Mouse (Mus musculus) lung, postnatal 10 days (tissue): ENCODE measurements around the gene Hagh.
A peak's percentile ranks its signal among the peaks of the same experiment; 100 is the strongest.

Source experiments
- DNase-seq: peaks from one replicate; pipeline ENCODE4 v3.0.0; 2021

Hagh gene

GRCm38 (mm10) chr17:24839842-24840241 is at the start of gene Hagh:
Gene Hagh (plus strand): TSS chr17:24840143.
- DNase-seq = no peak

DNA sequence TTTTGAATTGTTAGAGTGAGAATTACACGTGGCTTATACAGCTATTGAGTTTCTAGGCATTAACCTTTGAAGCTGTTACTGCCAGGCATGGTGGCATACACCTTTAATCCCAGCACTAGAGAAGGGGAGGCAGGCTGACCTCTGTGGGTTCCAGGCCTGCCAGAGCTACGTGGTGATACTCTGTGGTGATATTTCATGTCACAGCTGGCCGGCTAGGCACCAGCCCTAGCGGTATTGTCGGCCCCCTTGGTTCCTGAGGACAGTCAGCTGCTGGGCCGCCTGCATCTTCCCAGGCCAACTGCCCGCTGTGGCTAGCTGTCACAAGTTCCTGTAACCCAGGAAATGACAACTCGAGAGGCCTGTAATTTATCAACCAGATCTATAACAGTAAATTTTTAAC is 47.8 kb upstream of the Hagh start:
- DNase-seq = no peak

- peak; percentile 25 for DNase-seq
Measured at GRCm38 (mm10) chr17:24794791-24795190, 45.2 kb upstream of the Hagh start.

DNA sequence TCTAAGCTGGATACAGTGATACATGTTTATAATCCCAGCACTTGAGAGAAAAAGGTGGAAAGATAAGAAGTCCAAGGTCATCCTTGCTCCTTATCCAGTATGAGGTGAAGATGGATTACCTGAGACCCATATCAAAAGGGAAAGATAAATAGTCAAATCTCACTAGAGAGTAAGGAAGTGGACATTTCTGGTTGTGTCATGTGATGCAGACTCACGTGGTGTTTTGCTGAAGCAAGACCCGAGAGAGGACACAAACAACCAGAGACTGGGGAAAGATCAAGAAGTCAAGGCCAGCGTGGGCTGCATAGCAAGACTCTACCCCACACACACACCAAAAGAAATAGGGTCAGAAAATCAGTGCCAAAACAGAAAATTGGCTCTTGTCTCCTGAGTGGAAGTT is 43.0 kb upstream of the Hagh start:
- DNase-seq = no peak

DNA sequence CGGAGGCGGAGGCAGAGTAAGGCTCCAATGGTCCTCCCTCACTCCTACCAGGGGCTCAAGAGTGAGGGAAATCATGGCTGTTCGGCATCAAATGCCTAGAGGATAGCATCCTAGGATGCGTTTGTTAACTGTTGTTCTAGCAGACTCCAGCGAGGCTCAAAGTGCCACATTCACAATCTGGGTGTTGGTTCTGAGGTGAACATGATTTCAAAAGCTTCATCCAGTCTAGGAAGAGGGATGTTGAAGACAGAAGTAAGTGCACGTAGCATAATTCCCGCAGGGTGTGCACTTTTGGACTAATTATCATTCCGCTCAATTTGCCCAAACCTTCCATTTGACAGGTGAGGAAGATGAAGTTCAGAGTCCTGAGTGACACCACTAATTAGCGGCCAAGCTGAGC is 41.7 kb upstream of the Hagh start:
- DNase-seq = no peak

DNA sequence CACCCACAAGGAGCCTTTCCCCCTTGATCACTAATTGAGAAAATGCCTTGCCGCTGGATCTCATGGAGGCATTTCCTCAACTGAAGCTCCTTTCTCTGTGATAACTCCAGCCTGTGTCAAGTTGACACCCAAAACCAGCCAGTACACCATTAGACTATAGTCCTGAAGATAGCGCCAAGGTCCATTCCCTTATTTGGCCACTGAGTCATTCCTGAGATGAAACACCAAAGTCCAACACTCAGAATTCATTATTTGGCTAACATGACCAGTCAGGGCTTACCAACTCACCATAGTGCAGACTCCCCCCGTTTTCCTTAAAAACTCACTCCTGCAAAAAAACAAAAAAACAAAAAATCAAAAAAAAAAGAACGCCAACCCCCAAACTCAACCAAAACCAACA is 40.5 kb upstream of the Hagh start:
- no peak for DNase-seq

GRCm38 (mm10) chr17:24800524-24800923 is 39.4 kb upstream of the Hagh start:
- DNase-seq = no peak

GRCm38 (mm10) chr17:24803952-24804951 is 35.7 kb upstream of the Hagh start, which contains the start of gene Meiob:
Gene Meiob (plus strand): TSS chr17:24804289.
- peak; percentile 62 for DNase-seq

DNA sequence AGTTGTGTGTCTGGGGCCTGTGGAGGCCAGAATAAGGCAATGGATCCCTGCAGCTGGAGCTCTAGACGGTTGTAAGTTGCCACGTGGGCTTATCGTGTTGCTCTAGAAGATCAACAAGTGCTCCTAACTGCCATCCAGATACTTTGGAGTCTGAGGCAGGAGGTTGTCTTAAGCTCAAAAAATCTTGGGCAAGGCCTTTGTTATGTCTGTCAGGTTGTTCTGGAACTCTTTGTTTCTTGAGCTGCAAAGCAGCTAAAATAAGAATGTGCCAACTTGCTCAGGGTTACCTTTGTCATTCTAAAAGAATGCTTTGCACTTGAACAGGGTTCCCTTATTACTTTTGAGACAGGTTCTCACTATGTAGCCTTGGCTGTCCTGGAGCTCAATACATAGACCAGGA is 28.7 kb upstream of the Hagh start:
- DNase-seq = no peak

GRCm38 (mm10) chr17:24812215-24812614 is 27.7 kb upstream of the Hagh start:
- no peak for DNase-seq

DNA sequence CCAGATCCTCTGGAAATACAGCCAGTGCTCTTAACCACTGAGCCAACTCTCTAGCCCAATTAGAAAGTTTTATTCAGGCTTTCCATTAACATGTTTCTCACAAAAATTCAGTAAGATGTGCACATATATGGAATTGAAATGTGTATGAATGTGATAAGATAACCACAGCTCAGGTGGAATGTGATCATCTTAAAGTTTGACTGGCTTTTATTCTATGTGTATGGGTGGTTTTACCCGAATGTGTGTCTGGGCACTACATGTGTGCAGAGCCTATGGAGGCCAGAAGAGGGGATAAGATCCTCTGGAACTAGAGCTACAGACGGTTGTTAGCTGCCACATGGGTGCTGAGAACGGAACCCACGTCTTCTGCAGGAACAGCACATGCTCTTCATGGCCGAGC is 24.7 kb upstream of the Hagh start:
- DNase-seq = no peak

DNA sequence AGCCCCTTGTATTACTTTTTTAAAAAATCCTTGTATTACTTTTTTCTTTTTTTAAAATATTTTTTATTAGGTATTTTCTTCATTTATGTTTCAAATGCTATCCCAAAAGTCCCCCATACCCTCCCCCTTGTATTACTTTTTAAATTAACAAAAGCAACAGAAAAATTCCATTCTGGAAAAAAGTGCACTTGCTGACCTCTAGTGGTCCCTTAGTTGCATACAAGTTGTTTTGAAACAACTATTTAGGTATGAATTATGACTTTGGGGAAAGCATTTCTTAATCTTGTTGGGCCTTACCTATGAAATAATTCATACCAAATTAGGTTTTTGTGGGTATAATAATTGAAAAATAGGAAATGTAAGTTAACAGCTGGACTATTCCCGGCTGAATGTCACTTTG is 22.4 kb upstream of the Hagh start:
- peak; percentile 9 for DNase-seq

GRCm38 (mm10) chr17:24818172-24818571 is 21.8 kb upstream of the Hagh start:
- DNase-seq = no peak

- DNase-seq = no peak
Measured at GRCm38 (mm10) chr17:24819469-24819868, 20.5 kb upstream of the Hagh start.

DNA sequence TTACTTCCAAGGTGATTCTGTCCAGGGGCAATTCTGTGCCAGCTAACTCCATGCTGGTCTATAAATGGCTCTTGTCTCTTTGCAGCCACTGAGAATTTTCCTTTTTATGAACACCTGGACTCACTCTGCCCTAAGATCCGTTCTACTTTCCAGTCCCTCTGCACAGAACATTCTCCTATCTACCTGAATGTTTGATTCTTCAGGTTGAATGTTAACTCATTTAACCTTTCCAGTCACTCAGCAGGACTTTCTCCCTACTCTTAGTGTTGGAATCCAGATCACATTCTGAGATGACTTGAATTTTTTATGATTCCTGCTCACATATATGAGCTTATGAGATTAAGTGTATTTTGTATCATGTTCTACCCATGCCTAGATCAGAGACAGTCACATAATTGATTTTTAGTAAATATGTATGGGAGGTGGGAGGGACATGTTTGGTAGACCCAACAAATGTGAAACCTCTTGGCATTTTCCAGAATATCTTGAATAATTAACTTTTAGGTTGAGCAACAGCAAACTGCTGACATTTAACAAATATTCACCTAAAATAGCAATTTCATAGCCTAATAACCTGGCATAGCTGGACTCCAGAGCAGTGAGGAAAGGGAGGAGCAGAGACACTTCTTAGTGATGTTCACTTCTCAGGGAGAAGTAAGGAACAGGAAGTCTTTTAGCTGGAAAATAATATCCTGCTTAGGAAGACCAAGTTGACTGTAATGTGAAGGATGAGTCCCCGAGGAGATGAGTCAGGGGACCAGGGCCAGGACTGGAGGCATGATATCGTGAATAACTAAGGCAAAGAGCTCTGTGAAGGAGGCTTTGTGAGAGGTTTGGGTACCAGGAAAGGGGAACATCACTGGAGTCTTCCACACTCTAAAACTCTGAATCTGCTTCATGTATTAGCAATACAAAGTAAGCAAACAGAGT is 18.3 kb upstream of the Hagh start:
- DNase-seq = no peak

- no peak for DNase-seq
Measured at GRCm38 (mm10) chr17:24840341-24840740, 398 bp downstream of the Hagh start.

GRCm38 (mm10) chr17:24841133-24841532 is 1.2 kb downstream of the Hagh start:
- peak; percentile 38 for DNase-seq

DNA sequence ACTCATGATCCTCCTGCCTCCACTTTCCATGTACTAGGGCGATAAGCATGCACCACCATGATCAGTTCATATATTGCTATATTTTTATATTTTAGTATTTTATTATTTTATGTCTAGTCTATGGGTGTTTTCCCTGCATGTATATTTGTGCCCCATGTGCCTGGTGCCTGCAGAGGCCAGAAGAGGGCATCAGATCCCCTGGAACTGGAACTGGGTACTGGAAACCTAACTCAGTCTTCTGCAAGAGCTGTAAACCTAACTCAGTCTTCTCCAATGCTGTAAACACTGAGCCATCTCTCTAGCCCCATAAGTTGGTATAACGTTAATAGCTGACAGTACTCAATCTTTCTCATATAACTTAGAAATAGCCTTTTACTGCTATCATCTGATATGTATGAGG is 2.7 kb downstream of the Hagh start:
- DNase-seq = no peak

DNA sequence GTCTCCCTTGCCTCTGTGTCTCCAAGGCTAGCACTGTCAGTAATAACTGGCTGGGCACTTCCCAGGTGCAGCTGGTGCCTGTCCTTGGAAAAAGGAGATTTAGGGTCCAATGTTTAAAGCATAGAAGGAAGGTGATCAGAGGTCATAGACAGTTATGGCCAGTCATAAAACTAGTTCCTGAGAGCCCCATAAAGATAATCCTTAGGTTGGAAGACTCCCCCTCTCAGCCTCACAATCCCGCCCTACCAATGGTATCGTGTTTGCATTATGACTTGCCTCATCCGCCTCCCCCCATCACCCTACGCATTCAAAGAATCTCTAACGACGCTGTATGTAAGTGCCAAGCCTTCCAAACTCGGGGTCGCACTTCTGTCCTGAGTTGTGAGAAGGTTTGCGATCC is 4.6 kb downstream of the Hagh start:
- no peak for DNase-seq

DNA sequence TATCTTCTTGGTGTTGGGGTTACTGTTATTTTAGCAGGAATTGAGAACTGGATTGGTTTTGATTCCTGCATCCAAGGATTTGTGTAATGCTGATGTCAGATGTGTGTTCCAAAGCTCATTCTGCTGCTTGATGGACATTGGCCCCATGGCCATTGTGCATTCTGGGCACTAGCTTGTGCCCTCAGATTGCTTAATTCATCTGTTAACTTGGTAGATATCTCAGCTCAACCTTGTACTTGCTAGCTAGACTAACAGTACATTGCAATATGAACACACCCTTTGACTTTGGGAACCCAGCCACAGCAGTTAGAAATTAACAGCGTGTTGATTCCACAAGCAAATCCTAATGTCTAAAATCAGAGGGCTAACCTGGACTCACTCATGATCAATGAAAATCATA is 7.4 kb downstream of the Hagh start:
- DNase-seq = no peak

DNA sequence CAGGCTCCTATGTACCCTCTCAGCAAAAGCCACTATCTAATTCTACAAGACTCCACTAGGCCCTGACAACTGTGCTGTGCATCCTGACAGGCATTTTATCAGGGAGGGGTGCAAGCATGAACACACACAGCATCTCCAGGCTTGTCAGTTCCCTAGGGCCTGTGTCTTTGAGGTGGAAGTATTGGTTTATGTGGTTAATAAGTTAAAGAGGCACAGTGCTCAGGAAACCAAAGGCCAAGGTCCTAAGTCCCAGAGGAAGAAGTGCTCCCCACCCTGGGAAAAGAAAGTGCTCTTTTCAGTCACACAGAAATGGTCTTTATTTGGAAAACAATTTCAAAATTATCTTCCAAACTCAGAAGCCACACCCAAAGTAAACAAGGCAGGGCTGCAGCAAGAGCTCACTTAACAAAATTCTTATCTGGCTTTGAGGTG is 8.7 kb downstream of the Hagh start:
- DNase-seq = no peak

DNA sequence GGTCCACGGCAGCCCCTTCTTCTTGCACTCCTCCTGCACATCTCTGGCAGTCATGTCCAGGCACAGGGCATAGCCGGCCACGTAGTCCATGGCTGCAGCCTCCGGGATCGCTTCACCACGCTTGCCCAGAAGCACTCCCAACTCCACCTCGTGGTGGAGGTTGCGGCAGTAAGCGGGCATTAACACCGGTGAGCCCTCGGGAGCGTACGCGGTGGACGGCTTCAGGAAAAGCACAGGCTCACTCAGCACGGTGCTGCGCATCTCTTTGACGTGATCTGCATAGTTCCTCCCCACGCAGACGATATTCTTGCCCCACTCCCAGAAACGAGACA is 9.8 kb downstream of the Hagh start:
- no peak for DNase-seq

DNA sequence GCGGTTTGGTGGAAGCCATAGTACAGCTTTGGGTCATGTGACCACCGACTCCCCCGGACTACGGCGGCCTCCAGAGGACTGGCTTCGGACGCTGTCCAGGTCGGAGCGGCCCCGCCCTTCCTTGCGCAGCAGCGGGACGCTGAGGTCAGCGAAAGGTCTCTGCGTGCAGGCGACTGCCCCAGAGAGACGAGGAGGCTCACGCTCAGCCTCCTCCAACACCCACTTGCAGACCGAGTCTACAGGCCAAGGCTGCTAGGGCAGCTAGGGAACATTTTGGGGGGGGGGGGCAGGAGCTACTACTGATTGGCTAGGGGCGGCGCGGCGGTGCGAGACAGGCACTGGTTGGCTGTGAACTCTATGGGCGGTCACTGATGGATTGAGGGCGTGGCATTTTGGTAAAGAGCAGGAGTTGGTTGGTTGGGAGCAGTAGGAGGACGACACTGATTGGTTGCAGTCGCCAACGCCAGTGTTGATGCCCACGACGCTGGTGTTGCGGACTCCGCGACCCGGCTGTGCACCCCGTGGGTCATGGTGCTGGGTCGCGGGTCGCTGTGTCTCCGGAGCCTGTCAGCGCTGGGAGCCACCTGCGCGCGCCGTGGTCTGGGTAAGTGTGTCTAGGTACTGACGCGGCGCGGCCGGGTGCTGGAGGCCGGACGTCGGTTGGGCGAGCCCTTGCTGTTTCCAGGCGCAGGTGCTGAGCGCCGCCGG is 10.3 kb downstream of the Hagh start, which contains the start of gene Fahd1:
Fahd1 (minus strand) TSS at position 300 of the 708 bp plus-strand sequence.
- peak; percentile 99 for DNase-seq
